Mouse (Mus musculus): ENCODE results near the gene Slc12a7. TPM values are rescaled to one million over a fixed set of nuclear protein-coding genes. Genes with fewer than 3 reads are reported as not detected.

Gene Slc12a7
- total and polyA plus RNA-seq, 3 experiments = 3.1 to 6.9 TPM; not detected in 1

DNA sequence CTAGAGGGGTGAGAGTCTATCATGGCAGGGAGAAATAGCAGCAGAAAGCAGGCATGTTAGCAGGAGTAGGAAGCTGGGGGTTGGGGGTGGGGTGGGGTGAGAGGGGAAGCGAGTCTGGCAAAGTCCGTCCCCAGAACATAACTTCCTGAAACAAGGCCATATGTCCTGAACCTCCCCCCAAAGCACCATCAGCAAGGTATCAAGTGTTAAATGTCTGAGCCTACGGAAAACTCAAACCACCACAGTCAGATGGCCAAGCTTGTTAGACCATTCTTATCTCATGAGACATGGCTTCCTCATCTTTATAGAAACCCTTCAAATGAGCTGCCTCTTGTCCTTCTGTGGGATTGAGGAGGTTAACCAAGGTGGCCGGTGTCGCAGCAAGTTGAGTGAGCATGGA, 60.3 kb downstream of the Slc12a7 start:
- Histone ChIP-seq H3K36me3 (ENCODE audit: control insufficient read depth in 1 of 2, insufficient read depth in 2 of 2, low read length in 2 of 2) (peaks cover 0 to 2% of the 10 kb centered on the region in 2 experiments; a peak in 2 of 4 replicates), H3K27ac (ENCODE audit: control insufficient read depth, low read depth, low read length) (no peak overlapping the region), H3K9me3 (replicated peaks; ENCODE audit: insufficient read depth, low read length) (no peaks in the 10 kb centered on the region), H3K27me3 (ENCODE audit: control insufficient read depth in 1 of 2, insufficient read depth in 2 of 2, low read length in 2 of 2) (no peaks in the 10 kb centered on the region), H3K9ac (ENCODE audit: control insufficient read depth, low read depth, low read length, poor library complexity, severe bottlenecking) (no peak overlapping the region), H3K4me3 (ENCODE audit: control insufficient read depth in 1 of 2, insufficient read depth in 1 of 2, low read depth in 2 of 2, low read length in 2 of 2) (no peak overlapping the region), H3K79me2 (ENCODE audit: control insufficient read depth, insufficient read depth, low read length, poor library complexity) (no peaks in the 10 kb centered on the region), H3K4me1 (ENCODE audit: control insufficient read depth in 1 of 2, insufficient read depth in 2 of 2, low read length in 2 of 2) (peaks cover 4 to 14% of the 10 kb centered on the region in 2 experiments)
- no peak for TF ChIP-seq GATA1 (IDR thresholded peaks at IDR 0.05; ENCODE audit: low read depth, low read length)
- TF ChIP-seq ZNF384 (IDR thresholded peaks at IDR 0.05; ENCODE audit: low read depth, low read length) = no peak
- no peak for TF ChIP-seq JUND (IDR thresholded peaks at IDR 0.05; ENCODE audit: low read depth, low read length)
- no peak for TF ChIP-seq MEF2A (IDR thresholded peaks at IDR 0.05; ENCODE audit: extremely low read depth, insufficient replicate concordance, low read depth, low read length, poor library complexity, severe bottlenecking)
- peak; percentile 26; the same call in 1 of the 2 replicates for TF ChIP-seq MXI1 (IDR thresholded peaks at IDR 0.05; ENCODE audit: low read depth, low read length)
- TF ChIP-seq BHLHE40 (IDR thresholded peaks at IDR 0.05; ENCODE audit: borderline replicate concordance, low read depth, low read length) = no peak
- TF ChIP-seq ZC3H11A (IDR thresholded peaks at IDR 0.05; ENCODE audit: low read depth, low read length) = no peak
- no peak for TF ChIP-seq ZMIZ1 (IDR thresholded peaks at IDR 0.05; ENCODE audit: low read depth, low read length)
- no peak for TF ChIP-seq EP300 (IDR thresholded peaks at IDR 0.05; ENCODE audit: low read depth in 1 of 2, low read length in 2 of 2)
- DNase-seq (ENCODE audit: low read depth, low spot score) = peak; percentile 66

DNA sequence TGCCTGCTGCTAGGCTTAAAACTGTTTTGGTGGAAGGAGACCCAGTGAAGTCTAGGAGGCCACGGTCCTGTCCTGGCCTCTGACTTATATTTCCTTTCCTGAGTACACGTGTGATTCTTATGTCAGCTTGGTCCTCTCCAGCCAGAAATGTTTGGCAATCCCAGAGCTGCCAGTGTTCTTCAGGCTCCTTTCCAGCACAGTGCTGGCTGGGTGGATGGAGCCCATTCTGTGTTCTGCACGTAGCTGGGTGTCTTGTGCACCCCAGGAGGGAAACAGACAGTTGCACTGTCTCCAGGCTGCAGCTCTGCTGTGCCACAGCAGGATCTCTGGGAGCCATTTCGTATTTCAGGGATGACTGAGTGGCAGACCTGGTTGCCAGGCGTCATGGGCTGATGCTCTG, 66.2 kb downstream of the Slc12a7 start:
- H3K9me3 ChIP-seq (replicated peaks; ENCODE audit: insufficient read depth, low read length) = no peaks in the 10 kb centered on the region
- H3K4me1 ChIP-seq (ENCODE audit: control insufficient read depth in 1 of 2, insufficient read depth in 2 of 2, low read length in 2 of 2) = no peaks in the 10 kb centered on the region
- no peak overlapping the region for H3K4me3 ChIP-seq (ENCODE audit: control insufficient read depth in 1 of 2, insufficient read depth in 1 of 2, low read depth in 2 of 2, low read length in 2 of 2)
- H3K9ac ChIP-seq (ENCODE audit: control insufficient read depth, low read depth, low read length, poor library complexity, severe bottlenecking) = no peak overlapping the region
- H3K36me3 ChIP-seq (ENCODE audit: control insufficient read depth in 1 of 2, insufficient read depth in 2 of 2, low read length in 2 of 2) = no peaks in the 10 kb centered on the region
- H3K27me3 ChIP-seq (ENCODE audit: control insufficient read depth in 1 of 2, insufficient read depth in 2 of 2, low read length in 2 of 2) = no peaks in the 10 kb centered on the region
- DNase-seq (ENCODE audit: low read depth, low spot score) = no peak
- no peak for TF ChIP-seq MEF2A (IDR thresholded peaks at IDR 0.05; ENCODE audit: extremely low read depth, insufficient replicate concordance, low read depth, low read length, poor library complexity, severe bottlenecking)
- no peak for TF ChIP-seq GATA1 (IDR thresholded peaks at IDR 0.05; ENCODE audit: low read depth, low read length)
- TF ChIP-seq MAZ (IDR thresholded peaks at IDR 0.05; ENCODE audit: low read depth, low read length) = no peak
- no peak for TF ChIP-seq NRF1 (IDR thresholded peaks at IDR 0.05; ENCODE audit: insufficient read depth, low read depth, low read length, poor library complexity, severe bottlenecking)
- no peak for TF ChIP-seq SIN3A (IDR thresholded peaks at IDR 0.05; ENCODE audit: low read length)
- no peak for TF ChIP-seq CTCF (IDR thresholded peaks at IDR 0.05 in 2 of 3, conservative IDR thresholded peaks at IDR 0.05 in 1 of 3; ENCODE audit: control insufficient read depth in 1 of 3, insufficient read depth in 1 of 3, low read depth in 2 of 3, low read length in 3 of 3, poor library complexity in 1 of 3, severe bottlenecking in 1 of 3)
- TF ChIP-seq MYB (IDR thresholded peaks at IDR 0.05; ENCODE audit: low read depth, low read length) = no peak
- TF ChIP-seq POLR2A (IDR thresholded peaks at IDR 0.05; ENCODE audit: control insufficient read depth in 1 of 2, insufficient read depth in 1 of 2, low read depth in 1 of 2, low read length in 2 of 2, poor library complexity in 1 of 2) = no peak
- no peak for TF ChIP-seq EP300 (IDR thresholded peaks at IDR 0.05; ENCODE audit: low read depth in 1 of 2, low read length in 2 of 2)
- TF ChIP-seq ZNF384 (IDR thresholded peaks at IDR 0.05; ENCODE audit: low read depth, low read length) = no peak
- no peak for TF ChIP-seq KAT2A (conservative IDR thresholded peaks at IDR 0.05; ENCODE audit: low read depth, low read length)
- no peak for TF ChIP-seq HCFC1 (IDR thresholded peaks at IDR 0.05; ENCODE audit: low read depth, low read length)
- no peak for TF ChIP-seq ETS1 (IDR thresholded peaks at IDR 0.05; ENCODE audit: low read depth, low read length)
- no peak for TF ChIP-seq BHLHE40 (IDR thresholded peaks at IDR 0.05; ENCODE audit: borderline replicate concordance, low read depth, low read length)
- no peak for TF ChIP-seq MAFK (IDR thresholded peaks at IDR 0.05; ENCODE audit: borderline replicate concordance, low read depth, low read length)
- TF ChIP-seq E2F4 (IDR thresholded peaks at IDR 0.05; ENCODE audit: borderline replicate concordance, low read depth, low read length) = no peak
- no peak for TF ChIP-seq TBP (IDR thresholded peaks at IDR 0.05; ENCODE audit: low read depth, low read length)
- no peak for TF ChIP-seq UBTF (IDR thresholded peaks at IDR 0.05; ENCODE audit: borderline replicate concordance, insufficient read depth, low read depth, low read length)
- TF ChIP-seq MAX (IDR thresholded peaks at IDR 0.05; ENCODE audit: low read length) = no peak
- TF ChIP-seq RCOR1 (IDR thresholded peaks at IDR 0.05; ENCODE audit: low read depth, low read length) = no peak
- no peaks in the 10 kb centered on the region for H3K79me2 ChIP-seq (ENCODE audit: control insufficient read depth, insufficient read depth, low read length, poor library complexity)
- H3K27ac ChIP-seq (ENCODE audit: control insufficient read depth, low read depth, low read length) = no peak overlapping the region

Data from MEL (cell line).